Mouse (Mus musculus): ENCODE results near the gene Tgm5. TPM values are rescaled to one million over a fixed set of nuclear protein-coding genes. Genes with fewer than 3 reads are reported as not detected.

The Tgm5 gene
- polyA plus RNA-seq, 1 experiment from 2014 or later = 1.5 TPM

DNA sequence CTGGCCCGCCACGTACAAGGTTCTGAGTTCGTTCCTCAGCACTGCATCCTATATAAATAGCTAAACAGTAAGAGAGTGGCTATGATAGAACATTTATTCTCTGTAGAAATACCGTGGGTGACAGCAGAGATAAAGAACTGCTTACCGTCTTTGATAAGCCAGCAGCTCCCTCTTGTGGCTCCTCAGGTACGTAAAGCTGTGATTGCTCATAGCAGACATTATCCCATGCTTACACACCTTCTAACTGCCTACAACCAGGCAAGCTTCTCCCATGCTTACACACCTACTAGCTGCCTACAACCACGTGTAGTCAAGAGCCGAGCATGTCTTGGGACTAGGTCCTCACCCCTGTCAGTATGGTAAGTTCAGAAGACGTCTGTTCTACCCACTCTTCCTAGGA, 16.4 kb upstream of the Tgm5 start:
- 12% methylated on average over 9 of the region's 9 CpGs for WGBS
- ATAC-seq (ENCODE audit: insufficient read depth, low FRiP score) = 0 out of 2 replicates have a peak, but pooled peaks have one; percentile 25
- H3K9ac ChIP-seq (ENCODE audit: low read length) = no peak overlapping the region

DNA sequence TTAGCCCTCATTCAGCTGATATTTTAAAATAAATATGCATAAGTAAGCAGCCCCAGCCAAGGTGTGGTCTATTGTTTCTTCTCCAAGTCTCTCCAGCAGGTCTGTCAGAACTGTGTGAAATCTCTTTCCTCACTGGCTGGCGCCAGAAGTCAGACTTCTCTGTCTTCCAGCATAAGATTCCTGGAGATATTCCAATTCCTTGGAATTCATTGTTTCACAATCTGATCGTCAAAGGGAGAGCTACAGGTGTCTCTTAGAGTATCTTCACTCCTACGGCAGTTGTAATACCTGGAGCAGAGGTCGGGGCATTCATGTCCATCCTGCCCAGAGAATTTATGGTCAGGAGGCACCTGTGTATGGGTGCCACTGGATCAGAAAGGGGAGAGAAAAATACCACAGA, 4.1 kb upstream of the Tgm5 start:
- H3K4me2 ChIP-seq (ENCODE audit: low read depth, low read length) = no peak overlapping the region
- H3K27me3 ChIP-seq (ENCODE audit: control insufficient read depth, insufficient read depth, low read length) = no peaks in the 10 kb centered on the region
- peaks cover 4% of the 10 kb centered on the region; the same call in 1 of the 2 replicates for H3K4me1 ChIP-seq (ENCODE audit: control insufficient read depth, insufficient read depth, low read length)
- H3K9ac ChIP-seq (ENCODE audit: low read length) = no peak overlapping the region
- H3K9me3 ChIP-seq (replicated peaks; ENCODE audit: control insufficient read depth, low read length) = no peaks in the 10 kb centered on the region
- H3K4me3 ChIP-seq (replicated peaks; ENCODE audit: low read length) = no peak overlapping the region
- no peak overlapping the region for H3K27ac ChIP-seq (ENCODE audit: low read length)
- ATAC-seq (ENCODE audit: insufficient read depth, low FRiP score) = no peak
- no peaks in the 10 kb centered on the region for H3K36me3 ChIP-seq (ENCODE audit: control insufficient read depth, insufficient read depth, low read length)
- WGBS = 61% methylated on average over 4 of the region's 4 CpGs

More for the DNA sequence above, 16.4 kb upstream of the Tgm5 start:
- Histone ChIP-seq H3K4me1 (ENCODE audit: control insufficient read depth, insufficient read depth, low read length) (no peaks in the 10 kb centered on the region), H3K27me3 (ENCODE audit: control insufficient read depth, insufficient read depth, low read length) (no peaks in the 10 kb centered on the region), H3K27ac (ENCODE audit: low read length) (no peak overlapping the region), H3K4me3 (replicated peaks; ENCODE audit: low read length) (no peak overlapping the region), H3K9me3 (replicated peaks; ENCODE audit: control insufficient read depth, low read length) (no peaks in the 10 kb centered on the region), H3K36me3 (ENCODE audit: control insufficient read depth, insufficient read depth, low read length) (no peaks in the 10 kb centered on the region), H3K4me2 (ENCODE audit: low read depth, low read length) (no peak overlapping the region)

DNA sequence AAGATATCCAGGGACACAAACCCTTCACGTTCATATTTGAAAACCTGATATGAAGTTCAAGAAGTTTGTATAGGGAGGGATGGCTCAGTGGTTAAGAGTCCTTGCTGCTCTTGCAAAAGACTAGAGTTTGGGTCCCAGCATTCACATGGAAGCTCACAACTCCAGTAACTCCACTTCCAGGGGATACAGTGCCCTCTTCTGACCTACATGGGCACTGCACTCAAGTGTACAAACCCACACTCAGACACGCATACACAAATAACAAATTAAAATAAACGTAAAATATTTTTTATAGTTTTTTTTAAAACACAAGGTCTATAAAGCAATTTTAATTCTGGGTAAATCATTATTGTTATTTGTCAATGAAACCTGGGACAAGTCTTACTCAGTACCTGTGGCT, 2.9 kb upstream of the Tgm5 start:
- Histone ChIP-seq H3K4me1 (ENCODE audit: control insufficient read depth, insufficient read depth, low read length) (peaks cover 4% of the 10 kb centered on the region; the same call in 1 of the 2 replicates), H3K9ac (ENCODE audit: low read length) (no peak overlapping the region), H3K9me3 (replicated peaks; ENCODE audit: control insufficient read depth, low read length) (no peaks in the 10 kb centered on the region), H3K27me3 (ENCODE audit: control insufficient read depth, insufficient read depth, low read length) (no peaks in the 10 kb centered on the region), H3K27ac (ENCODE audit: low read length) (no peak overlapping the region), H3K4me3 (replicated peaks; ENCODE audit: low read length) (no peak overlapping the region), H3K36me3 (ENCODE audit: control insufficient read depth, insufficient read depth, low read length) (no peaks in the 10 kb centered on the region), H3K4me2 (ENCODE audit: low read depth, low read length) (no peak overlapping the region)
- no peak for ATAC-seq (ENCODE audit: insufficient read depth, low FRiP score)
- WGBS = 84% methylated on average over 3 of the region's 3 CpGs

DNA sequence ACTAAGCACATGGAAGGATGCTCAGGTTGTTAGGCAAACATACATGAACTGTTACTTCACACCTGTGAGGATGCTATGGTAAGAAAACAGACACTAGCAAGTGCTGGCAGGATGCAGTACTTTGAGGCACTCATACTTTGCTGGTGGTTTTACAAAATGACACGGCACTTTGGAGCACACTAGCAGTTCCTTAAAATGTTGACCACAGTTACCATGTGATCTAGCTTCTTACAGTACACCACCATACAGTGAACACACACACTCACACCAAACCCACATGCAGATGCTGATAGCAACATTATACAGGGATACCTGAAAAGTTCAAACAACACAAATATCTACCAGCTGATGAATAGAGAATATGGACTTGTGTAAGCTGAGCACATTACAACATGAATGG, 3.0 kb downstream of the Tgm5 start:
- Histone ChIP-seq H3K9ac (ENCODE audit: low read length) (no peak overlapping the region), H3K36me3 (ENCODE audit: control insufficient read depth, insufficient read depth, low read length) (no peaks in the 10 kb centered on the region), H3K4me3 (replicated peaks; ENCODE audit: low read length) (no peak overlapping the region), H3K4me1 (ENCODE audit: control insufficient read depth, insufficient read depth, low read length) (peaks cover 4% of the 10 kb centered on the region; the same call in 1 of the 2 replicates), H3K4me2 (ENCODE audit: low read depth, low read length) (no peak overlapping the region), H3K27ac (ENCODE audit: low read length) (no peak overlapping the region), H3K9me3 (replicated peaks; ENCODE audit: control insufficient read depth, low read length) (no peaks in the 10 kb centered on the region), H3K27me3 (ENCODE audit: control insufficient read depth, insufficient read depth, low read length) (no peaks in the 10 kb centered on the region)
- WGBS = 82% methylated on average over 1 of the region's 1 CpGs
- ATAC-seq (ENCODE audit: insufficient read depth, low FRiP score) = no peak

DNA sequence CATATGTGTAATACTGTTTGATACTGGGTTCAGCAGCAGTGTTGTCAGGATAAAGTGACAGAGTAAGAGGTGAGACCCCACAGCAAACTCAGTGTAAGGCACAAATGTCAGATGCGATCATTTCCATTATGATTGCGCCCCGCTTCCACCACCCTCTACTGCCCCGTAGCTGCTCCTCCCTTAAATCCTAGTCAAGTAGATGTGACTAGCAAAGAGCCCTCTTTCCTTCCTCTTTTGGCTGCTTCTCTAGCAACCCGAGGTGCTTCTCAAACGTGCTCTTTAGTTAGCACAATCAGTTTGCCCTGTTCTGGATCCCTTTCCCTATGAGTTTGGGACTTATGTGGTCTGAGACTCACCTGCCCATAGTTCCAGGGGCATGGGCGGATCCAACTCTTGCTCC, 10.9 kb downstream of the Tgm5 start:
- H3K9me3 ChIP-seq (replicated peaks; ENCODE audit: control insufficient read depth, low read length) = no peaks in the 10 kb centered on the region
- H3K4me1 ChIP-seq (ENCODE audit: control insufficient read depth, insufficient read depth, low read length) = no peaks in the 10 kb centered on the region

DNA sequence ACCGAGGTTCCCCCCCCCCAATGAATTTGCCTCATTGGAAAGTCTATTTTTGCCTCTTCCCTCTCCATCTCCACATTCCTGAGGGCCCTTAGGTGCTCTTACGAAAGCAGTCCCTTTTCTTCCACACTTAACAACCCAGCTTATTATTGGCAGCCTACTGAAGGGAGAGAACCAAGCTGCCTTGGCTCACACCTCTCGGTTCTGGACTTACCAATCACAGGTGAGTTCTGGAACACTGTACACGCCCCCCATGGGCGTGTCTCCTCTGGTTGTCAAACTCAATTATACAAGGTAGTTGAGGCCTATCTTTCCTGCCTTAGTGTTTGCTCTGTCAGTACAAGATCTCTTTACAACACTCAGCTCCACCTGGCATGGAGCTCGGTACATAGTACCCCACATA, 13.8 kb downstream of the Tgm5 start:
- H3K4me3 ChIP-seq (replicated peaks; ENCODE audit: low read length) = no peak overlapping the region
- H3K9me3 ChIP-seq (replicated peaks; ENCODE audit: control insufficient read depth, low read length) = no peaks in the 10 kb centered on the region
- 69% methylated on average over 6 of the region's 6 CpGs for WGBS
- H3K4me1 ChIP-seq (ENCODE audit: control insufficient read depth, insufficient read depth, low read length) = no peaks in the 10 kb centered on the region
- ATAC-seq (ENCODE audit: insufficient read depth, low FRiP score) = no peak
- no peak overlapping the region for H3K4me2 ChIP-seq (ENCODE audit: low read depth, low read length)
- no peak overlapping the region for H3K9ac ChIP-seq (ENCODE audit: low read length)
- no peak overlapping the region for H3K27ac ChIP-seq (ENCODE audit: low read length)
- H3K36me3 ChIP-seq (ENCODE audit: control insufficient read depth, insufficient read depth, low read length) = no peaks in the 10 kb centered on the region
- no peaks in the 10 kb centered on the region for H3K27me3 ChIP-seq (ENCODE audit: control insufficient read depth, insufficient read depth, low read length)

More for the DNA sequence above, 10.9 kb downstream of the Tgm5 start:
- Histone ChIP-seq H3K4me2 (ENCODE audit: low read depth, low read length) (no peak overlapping the region), H3K27me3 (ENCODE audit: control insufficient read depth, insufficient read depth, low read length) (no peaks in the 10 kb centered on the region), H3K36me3 (ENCODE audit: control insufficient read depth, insufficient read depth, low read length) (no peaks in the 10 kb centered on the region), H3K27ac (ENCODE audit: low read length) (no peak overlapping the region), H3K9ac (ENCODE audit: low read length) (no peak overlapping the region), H3K4me3 (replicated peaks; ENCODE audit: low read length) (no peak overlapping the region)
- 80% methylated on average over 7 of the region's 7 CpGs for WGBS
- ATAC-seq (ENCODE audit: insufficient read depth, low FRiP score) = no peak

DNA sequence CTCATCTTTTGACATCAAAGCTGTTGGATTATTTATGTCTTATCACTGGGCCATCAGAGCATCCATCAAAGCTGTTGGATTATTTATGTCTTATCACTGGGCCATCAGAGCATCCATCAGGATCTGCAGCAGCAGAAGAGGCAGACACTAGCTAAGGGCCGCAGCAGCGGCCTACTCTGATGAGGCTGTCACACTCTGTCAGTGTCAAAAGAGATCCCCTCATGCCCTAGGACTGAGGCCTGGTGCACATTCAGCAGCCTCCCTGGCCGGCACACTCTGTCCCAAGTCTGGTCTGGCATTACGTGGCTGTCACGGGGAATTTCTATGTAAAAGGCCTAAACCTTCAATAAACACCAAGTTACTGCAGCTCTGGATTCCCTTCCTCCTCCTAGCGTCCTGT, 16.1 kb downstream of the Tgm5 start:
- WGBS = 60% methylated on average over 6 of the region's 6 CpGs
- no peak overlapping the region for H3K4me3 ChIP-seq (replicated peaks; ENCODE audit: low read length)
- H3K27ac ChIP-seq (ENCODE audit: low read length) = no peak overlapping the region
- H3K4me1 ChIP-seq (ENCODE audit: control insufficient read depth, insufficient read depth, low read length) = no peaks in the 10 kb centered on the region
- no peaks in the 10 kb centered on the region for H3K27me3 ChIP-seq (ENCODE audit: control insufficient read depth, insufficient read depth, low read length)
- H3K4me2 ChIP-seq (ENCODE audit: low read depth, low read length) = no peak overlapping the region
- no peaks in the 10 kb centered on the region for H3K36me3 ChIP-seq (ENCODE audit: control insufficient read depth, insufficient read depth, low read length)
- H3K9me3 ChIP-seq (replicated peaks; ENCODE audit: control insufficient read depth, low read length) = no peaks in the 10 kb centered on the region
- ATAC-seq (ENCODE audit: insufficient read depth, low FRiP score) = no peak
- H3K9ac ChIP-seq (ENCODE audit: low read length) = no peak overlapping the region

DNA sequence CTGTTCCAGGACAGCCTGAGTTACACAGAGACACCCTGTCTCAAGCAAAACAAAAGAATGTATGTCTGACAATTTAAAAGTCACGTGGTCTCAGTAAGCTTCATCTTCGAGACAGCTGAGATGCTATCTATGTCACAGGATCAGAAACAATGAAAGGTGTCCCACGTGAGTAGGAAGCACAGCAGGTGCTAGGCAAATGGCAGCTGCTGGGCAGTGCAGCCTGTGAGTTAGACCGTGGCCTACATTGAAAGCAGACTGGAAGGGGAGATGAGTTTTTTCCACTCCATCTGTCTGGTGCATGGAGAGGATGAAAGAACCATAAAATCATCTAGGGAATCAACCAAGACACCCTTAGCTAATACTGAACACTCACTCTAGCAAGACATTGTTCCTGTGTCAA, 18.5 kb downstream of the Tgm5 start:
- no peak overlapping the region for H3K4me3 ChIP-seq (replicated peaks; ENCODE audit: low read length)
- no peak overlapping the region for H3K27ac ChIP-seq (ENCODE audit: low read length)
- ATAC-seq (ENCODE audit: insufficient read depth, low FRiP score) = no peak
- H3K36me3 ChIP-seq (ENCODE audit: control insufficient read depth, insufficient read depth, low read length) = no peaks in the 10 kb centered on the region
- H3K4me2 ChIP-seq (ENCODE audit: low read depth, low read length) = no peak overlapping the region
- 56% methylated on average over 4 of the region's 4 CpGs for WGBS
- no peaks in the 10 kb centered on the region for H3K27me3 ChIP-seq (ENCODE audit: control insufficient read depth, insufficient read depth, low read length)
- H3K9me3 ChIP-seq (replicated peaks; ENCODE audit: control insufficient read depth, low read length) = no peaks in the 10 kb centered on the region; the same call in 1 of the 2 replicates
- no peaks in the 10 kb centered on the region for H3K4me1 ChIP-seq (ENCODE audit: control insufficient read depth, insufficient read depth, low read length)
- no peak overlapping the region for H3K9ac ChIP-seq (ENCODE audit: low read length)

DNA sequence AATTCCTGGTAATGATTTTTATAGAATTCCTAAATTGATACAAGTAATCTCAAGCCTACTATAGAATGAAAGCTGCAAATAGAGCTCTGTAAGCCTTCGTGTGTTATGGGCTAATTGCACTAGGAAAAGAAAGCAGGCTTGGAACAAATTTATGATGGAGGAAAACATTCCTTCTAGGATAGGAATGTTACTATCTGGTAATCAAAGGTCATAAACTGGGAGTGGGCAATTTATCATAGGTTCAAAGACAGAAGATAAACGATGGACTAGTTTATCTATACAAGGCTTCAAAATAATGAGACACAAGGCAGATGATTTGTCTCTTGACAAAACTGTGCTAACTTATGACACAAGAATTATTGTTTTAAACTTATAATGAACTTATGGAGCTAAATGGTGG, 24.3 kb downstream of the Tgm5 start:
- no peaks in the 10 kb centered on the region; the same call in 1 of the 2 replicates for H3K9me3 ChIP-seq (replicated peaks; ENCODE audit: control insufficient read depth, low read length)
- no peaks in the 10 kb centered on the region for H3K27me3 ChIP-seq (ENCODE audit: control insufficient read depth, insufficient read depth, low read length)
- 52% methylated on average over 2 of the region's 2 CpGs for WGBS
- H3K36me3 ChIP-seq (ENCODE audit: control insufficient read depth, insufficient read depth, low read length) = no peaks in the 10 kb centered on the region
- H3K4me3 ChIP-seq (replicated peaks; ENCODE audit: low read length) = no peak overlapping the region
- no peak overlapping the region for H3K9ac ChIP-seq (ENCODE audit: low read length)
- ATAC-seq (ENCODE audit: insufficient read depth, low FRiP score) = no peak
- no peak overlapping the region for H3K27ac ChIP-seq (ENCODE audit: low read length)
- no peaks in the 10 kb centered on the region for H3K4me1 ChIP-seq (ENCODE audit: control insufficient read depth, insufficient read depth, low read length)
- H3K4me2 ChIP-seq (ENCODE audit: low read depth, low read length) = no peak overlapping the region

DNA sequence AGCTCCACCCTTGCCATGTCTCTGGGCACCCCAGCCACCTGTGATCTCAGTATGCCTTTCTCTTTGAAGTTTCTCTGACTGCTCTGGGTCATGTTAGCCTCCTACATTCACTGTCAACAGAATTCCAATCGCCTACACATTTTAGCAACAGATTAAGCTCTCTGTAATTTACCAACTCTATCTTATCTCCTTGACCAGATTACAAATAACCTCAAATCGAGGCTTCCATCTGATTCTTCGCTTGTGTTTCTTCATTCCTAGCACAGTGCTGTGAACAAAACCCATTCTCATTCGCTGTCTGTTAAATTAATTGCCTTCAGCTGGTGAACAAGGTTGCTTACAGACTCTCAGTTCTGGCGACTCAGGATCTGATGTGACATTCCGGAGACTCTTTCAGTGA, 27.6 kb downstream of the Tgm5 start:
- H3K27ac ChIP-seq (ENCODE audit: low read length) = no peak overlapping the region
- no peak for ATAC-seq (ENCODE audit: insufficient read depth, low FRiP score)
- no peaks in the 10 kb centered on the region for H3K36me3 ChIP-seq (ENCODE audit: control insufficient read depth, insufficient read depth, low read length)
- no peak overlapping the region for H3K9ac ChIP-seq (ENCODE audit: low read length)
- no peak overlapping the region for H3K4me3 ChIP-seq (replicated peaks; ENCODE audit: low read length)
- H3K4me2 ChIP-seq (ENCODE audit: low read depth, low read length) = no peak overlapping the region
- no peaks in the 10 kb centered on the region for H3K9me3 ChIP-seq (replicated peaks; ENCODE audit: control insufficient read depth, low read length)
- H3K27me3 ChIP-seq (ENCODE audit: control insufficient read depth, insufficient read depth, low read length) = no peaks in the 10 kb centered on the region
- H3K4me1 ChIP-seq (ENCODE audit: control insufficient read depth, insufficient read depth, low read length) = no peaks in the 10 kb centered on the region
- 46% methylated on average over 6 of the region's 6 CpGs for WGBS

Data from stomach, embryonic 16.5 days (tissue).